Mouse (Mus musculus) E14TG2a.4 (cell line): ENCODE data around the gene Zfp846.

Experiments used
- CTCF ChIP-seq: conservative IDR thresholded peaks from 2 replicates; pipeline ENCODE4 v1.5.1; 2014; ENCODE audit warnings: low read length
- NANOG ChIP-seq: IDR thresholded peaks from 2 replicates; pipeline ENCODE4 v1.6.1; 2014; ENCODE audit warnings: borderline replicate concordance, low read length, mixed read lengths
- POU5F1 ChIP-seq: IDR thresholded peaks from 2 replicates; pipeline ENCODE4 v1.6.1; 2014; ENCODE audit warnings: low read length, borderline replicate concordance

DNA sequence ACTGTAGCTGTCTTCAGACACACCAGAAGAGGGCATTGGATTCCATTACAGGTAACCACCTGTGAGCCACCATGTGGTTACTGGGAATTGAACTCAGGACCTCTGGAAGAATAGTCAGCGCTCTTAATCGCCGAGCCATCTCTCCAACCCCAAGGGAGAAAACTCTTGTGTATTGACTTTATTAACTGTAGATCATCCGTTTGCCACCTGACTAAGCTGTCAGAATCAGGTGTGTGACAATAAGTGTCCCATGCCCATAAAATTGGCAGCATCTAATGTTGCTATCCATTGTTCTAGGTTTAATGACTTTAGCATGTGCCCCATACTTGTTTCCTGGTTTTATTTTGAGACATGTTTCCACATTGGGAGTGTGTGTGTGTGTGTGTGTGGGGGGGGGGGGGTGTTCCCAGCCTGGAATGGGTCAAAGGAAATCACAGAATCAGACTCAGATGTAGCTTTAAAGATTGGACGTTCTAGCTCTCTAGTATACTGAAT lies 29.3 kb upstream of the Zfp846 start:
- TF ChIP-seq CTCF, result no peak
- TF ChIP-seq NANOG, result no peak
- TF ChIP-seq POU5F1, result no peak
